Mouse (Mus musculus): ENCODE data around the gene Ptpn18.
"Not testable (repeated sequence)": the region's sequence is repeated elsewhere in the genome, so short reads cannot be mapped to it uniquely, and the experiment has no call there.

Ptpn18 gene

DNA sequence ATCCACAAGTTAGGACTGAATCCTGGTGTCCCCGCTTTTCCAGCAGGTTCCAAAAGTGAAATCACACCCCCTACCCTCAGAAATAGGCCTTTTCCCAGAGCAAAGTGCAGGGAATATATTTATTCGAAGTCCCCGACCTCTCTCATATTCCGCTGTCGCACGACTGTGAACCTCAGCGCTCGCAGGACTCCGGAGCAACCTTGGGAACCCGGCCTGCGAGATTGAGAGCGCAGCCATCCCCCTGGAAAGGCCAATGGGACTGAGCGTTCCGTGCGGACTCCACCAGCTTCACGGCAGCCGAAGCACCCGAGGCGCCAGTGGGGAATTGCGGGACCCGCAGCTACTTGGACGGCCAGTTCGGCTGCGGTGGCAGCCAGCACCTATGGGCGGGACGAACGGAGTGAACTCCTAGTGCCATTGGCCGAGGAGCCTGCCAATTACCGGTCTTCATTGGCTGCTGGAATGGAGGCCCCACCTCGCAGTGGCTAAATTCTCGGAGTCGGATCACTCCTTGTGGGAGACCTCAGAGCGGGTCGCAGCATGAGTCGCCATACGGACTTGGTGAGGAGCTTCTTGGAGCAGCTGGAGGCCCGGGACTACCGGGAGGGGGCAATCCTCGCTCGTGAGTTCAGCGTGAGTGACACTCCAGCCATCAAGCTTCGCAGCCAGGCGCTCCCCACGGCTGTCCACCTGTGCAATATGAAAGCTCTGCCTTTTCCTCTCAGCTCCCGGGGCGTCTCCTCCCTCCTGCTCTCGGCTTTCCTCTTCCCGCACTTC lies at the start of gene Ptpn18:
TSS of gene Ptpn18 (plus strand) at position 479 of the 777 bp plus-strand sequence.
- peak; percentile 93 for DNase-seq

DNA sequence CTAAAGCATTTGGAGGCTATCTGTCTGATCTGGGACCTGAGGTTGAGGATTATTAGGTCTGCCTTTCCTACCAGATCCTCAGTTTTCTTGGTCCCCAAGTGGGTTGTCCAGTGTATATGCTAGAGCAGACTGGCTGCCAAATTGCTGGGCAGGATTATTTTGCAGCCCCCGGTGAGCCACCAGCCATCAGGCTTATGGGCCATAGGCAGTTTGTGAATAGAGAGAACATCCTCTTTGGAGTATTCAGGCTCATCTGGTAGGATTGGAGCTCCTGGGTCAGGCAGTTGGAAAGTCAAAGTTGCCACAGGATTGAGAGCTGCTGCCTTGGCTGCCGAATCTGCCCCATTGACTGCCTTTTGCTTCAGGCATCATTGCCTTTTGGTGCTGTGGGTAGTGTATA lies 31.1 kb upstream of the Ptpn18 start:
- DNase-seq, result no peak

DNA sequence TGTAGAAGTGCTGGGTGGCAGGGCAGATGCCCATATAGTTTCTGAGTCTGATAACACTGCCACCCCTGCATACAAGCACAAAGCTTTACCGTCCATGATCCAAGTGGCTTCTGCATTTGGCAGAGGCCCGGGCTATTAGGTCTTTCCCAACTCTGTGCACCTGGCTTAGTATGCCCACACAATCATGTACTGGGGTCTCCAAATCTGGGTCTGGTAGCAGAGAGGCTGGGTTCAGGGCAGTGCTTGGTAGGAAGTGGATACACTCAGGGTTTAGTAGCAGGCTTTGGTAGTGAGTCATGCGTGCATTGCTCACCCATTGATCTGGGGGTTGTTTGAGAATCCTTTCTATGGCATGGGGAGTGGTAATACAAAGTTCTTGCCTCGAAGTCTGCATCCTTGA lies 30.3 kb upstream of the Ptpn18 start:
- no peak for DNase-seq

DNA sequence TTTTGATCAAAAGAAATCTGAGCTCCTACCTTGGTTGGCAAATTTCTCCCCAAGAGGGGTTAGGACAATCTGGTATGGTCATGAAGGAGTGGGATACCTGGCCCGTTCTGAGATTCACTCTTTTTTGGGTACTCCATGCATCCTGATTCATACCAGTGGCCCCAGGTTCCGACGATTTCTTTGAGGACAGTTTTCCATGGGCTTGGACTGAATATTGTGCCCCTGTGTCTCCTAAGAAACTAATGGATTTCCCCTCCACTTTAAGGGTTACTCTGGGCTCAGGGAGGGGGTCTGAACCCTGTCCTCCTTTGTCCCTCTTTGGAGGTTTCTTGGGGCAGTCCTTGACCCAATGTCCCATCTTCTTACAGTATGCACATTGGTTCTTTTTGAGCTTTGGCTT lies 28.6 kb upstream of the Ptpn18 start:
- DNase-seq, result no peak

DNA sequence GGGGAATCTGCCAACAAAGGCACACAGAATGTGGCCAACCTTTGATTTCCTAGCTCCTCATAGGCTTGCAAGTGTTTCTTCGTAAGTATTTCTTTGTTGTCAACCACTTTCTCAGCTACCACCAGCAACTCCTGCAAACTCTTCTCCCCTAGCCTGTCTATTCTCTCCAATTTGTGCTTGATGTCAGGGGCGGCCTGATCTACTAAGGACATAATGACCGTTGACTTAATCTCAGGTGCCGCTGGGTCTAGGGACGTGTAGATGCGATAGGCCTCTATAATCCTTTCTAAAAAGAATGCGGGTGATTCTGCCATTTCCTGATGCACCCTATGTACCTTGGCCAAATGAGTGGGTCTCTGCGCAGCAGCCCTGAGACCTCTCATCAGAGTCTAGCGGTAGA lies 28.1 kb upstream of the Ptpn18 start:
- no peak for DNase-seq

DNA sequence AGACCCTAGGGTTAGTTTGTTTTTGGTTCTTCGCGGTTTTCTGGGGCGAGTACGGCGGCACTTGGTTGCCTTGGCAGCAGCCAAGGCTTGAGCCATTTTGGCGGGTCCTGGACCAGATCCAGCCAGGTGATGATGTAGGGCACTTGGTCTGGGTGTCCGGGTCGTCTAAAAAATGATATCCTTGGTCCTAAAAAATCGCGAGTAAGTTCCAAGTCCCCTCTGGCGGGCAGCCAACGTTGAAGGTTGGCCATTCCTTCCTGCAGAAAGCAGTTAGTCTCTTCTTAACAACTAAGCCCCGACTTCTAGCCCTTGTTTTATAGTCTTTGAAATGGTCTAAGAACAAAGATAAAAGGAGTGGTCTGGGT lies 27.2 kb upstream of the Ptpn18 start:
- no peak for DNase-seq

DNA sequence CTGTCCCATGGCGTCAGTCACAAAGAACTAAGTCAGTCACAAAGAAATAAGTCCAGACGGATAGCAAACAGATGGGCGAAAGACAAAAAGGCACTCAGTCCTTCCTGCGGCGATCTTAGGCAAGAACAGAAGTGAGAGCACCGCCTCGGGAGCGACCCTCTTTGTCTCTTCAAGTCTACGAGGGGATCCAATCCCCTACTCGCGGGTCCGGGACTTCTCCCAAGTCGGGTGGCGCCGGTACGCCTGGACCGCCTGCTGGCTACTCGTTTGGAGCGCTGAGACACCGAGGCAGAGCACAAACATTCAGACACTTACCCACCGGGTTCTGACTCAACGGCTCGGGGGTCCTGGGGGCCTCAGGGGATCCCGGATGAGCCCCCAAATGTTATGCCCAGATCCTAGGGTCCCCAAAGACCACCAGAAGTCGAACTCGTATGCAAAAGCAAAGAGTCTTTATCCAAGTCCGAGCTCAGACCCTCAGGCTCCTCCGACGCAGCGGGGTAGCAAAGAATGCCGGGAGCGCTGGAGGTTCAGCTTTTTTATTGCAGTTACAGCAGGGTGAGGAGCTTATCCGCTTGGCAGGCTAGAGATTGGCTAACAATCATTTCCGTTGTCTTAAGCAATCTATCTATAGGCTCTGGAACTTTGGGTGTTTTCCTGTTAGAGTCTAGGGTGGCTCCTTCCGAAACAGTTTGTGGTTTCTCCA lies 26.6 kb upstream of the Ptpn18 start:
- peak; percentile 47 for DNase-seq

DNA sequence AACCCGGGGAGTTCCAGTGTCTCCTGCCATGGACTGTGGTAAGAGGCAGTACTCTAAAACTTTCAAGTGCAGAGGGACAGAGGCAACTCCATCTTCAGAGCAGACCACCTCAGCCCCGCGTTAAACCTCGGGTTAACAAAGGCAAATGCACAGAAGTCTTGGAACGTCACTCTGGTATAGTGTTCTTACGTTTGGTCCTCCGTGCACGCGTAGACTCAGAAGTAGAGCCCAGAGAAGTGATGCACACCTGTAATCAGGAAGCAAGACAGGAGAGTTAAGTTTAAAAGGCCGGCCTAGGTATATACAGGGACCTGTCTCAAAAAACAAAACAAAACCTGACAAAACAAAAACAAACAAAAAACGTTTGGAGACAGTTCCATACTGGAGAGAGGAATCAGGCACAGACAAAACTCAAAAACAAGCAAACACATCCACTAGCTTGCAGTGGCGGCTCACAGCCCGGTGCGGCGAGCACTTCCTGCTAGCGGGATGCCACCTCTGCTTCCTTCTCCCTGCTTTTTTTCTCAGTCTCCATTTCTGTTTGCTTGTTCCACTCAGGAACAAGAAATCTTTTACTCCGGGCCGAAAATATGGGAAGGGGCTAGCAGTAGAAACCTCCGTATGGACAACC lies 25.6 kb upstream of the Ptpn18 start:
- peak; percentile 46 for DNase-seq

DNA sequence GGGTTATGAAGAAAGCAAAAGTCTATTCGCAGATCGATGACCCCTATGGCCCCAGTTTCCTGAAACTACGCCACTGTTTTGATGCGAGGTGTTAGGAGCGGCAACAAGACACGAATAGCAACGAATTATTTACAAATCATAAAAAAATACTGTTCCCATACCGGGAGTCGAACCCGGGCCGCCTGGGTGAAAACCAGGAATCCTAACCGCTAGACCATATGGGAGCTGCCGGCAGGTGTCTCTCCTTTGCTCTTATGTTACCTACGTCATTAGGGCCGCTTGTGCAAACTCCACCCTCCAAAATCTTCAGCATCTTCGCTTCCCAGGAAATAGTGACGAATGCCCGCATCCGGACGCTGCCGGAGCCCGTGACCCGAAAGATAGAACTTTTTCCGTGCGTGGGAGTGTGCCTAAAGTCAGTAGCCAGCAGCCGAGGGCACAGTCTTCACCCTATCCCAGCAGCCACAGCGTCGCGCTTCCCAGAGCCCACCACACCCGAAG lies 24.9 kb upstream of the Ptpn18 start:
- peak; percentile 89 for DNase-seq

DNA sequence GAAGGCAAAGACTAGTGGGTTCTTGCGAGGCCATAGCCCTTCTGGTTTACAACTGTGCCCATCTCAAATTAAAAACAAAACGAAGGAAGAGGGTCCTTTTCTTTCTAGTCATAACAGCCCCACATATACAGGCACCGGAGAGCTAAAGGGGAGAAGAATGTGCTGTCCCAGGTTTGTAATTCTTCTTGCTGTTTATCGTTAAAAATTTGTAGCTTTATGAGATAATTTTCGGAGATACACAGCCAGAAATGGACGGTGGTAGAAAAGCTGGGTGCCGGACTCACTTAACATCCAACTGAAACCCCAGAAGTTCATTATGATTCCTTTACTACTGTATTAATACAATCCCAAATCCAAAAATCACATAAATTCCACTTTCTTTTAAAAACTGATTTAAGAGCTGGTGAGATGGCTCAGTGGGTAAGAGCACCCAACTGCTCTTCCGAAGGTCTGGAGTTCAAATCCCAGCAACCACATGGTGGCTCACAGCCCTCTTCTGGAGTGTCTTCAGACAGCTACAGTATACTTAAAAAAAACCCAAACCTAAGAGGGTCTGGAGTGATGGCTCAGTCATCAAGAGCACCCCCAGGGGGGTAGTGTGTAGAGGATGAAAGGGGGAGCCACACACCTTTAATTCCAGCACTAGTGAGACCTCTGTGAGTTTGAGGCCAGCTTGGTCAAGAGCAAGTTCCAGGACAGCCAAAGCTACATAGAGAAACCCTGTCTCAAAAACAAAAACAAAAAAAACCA lies 24.0 kb upstream of the Ptpn18 start:
- no peak for DNase-seq

DNA sequence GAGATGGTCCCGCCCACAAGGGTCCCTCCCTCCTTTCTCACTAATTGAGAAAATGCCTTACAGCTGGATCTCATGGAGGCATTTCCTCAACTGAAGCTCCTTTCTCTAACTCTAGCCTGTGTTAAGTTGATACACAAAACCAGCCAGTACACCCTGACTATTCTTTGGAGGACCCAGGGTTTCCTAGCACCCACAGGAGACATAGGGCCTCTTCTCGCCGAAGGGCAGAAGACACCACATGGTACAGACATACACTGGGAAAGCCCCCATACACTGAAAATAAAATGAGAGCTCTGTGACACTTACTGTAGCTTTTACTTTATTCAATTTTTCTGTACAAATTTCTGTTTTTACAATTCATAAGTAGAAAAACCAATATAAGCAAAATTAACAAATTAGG lies 23.2 kb upstream of the Ptpn18 start:
- no peak for DNase-seq

DNA sequence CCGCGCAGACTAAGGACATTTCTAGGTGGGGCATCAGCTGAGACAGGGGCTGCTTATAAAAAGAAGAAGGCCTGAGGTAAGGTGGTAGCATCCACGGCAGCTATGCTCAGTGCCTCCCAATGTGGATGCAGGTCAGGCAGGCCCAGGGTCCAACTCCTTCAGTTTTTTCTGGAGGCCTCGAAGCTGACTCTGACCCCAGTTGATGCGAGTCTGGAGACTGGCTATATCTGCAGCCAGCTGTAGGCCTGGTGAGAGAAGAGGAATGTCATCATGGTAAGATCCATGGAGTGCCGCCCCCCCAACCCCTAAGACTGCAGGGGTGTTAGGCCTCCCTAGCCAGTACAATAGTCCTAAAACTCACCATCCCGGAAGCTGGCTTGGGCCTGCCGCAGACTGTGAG lies 22.2 kb upstream of the Ptpn18 start:
- not testable (repeated sequence) for DNase-seq

DNA sequence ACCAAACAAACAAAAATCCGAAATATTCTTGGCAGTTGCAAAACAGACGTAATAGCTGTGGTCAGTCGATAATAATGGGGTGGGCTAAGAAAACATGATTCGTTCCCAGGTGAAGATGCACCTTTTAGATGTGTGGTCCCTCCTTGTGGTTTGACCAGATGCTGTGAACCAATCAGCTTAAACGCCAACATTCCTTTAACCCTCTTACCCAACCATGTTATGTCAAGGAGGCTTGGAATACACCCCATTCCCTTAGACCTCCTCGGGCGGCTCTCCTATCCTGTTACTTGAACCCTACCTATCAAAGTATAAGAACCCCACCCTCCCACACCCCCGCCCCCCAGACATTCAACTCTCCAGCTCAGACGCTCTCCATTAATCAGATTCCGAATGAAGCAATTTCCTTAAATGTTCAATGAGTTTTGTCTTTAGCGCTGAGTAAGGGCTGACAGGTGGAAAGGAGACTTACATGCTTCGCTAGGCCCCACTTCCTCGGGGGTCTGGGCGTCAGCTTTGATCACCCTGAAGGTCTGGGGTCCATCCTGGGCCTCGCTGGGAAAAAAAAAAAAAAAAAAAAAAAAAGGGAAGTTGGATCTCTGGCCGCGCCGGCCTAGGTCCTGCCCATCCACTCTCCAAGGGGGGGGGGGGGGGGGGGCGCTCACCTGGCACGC lies 21.0 kb upstream of the Ptpn18 start:
- no peak for DNase-seq

DNA sequence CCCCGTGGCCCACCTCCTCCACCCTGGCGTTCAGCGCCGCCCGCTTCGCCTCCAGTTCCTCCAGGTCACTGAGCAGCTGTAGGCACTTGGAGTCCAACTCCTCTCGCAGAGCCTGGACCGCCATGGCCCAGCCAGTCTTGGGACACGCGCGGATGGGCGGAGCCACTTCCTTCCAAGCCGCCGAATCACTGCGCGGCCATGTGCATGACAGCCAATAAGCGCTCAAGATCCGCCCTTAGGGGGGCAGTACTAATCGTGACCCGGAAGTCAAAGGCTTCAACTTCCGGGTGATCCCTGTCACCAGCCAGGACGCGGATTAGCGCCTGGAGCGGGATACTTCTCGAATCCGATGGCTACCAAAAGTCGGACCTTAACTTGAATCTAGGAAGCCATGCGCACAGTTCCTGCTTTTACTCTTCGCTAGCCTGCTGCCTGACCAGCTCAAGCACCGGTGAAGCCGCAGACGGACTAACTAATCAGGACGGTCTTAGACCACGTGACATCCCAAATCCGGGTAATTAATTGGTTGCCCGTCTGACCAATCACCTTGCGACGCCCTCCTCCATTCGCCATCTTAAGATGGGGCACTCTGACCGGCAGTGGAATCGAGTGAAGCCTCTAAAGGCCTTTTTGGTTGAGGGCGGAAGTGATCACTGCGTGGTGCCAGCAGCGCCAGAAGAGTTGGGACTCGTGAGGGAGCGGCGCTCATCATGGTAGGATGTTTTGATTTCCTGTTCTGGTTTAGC lies 20.2 kb upstream of the Ptpn18 start, which contains the start of the genes Ccdc115 and Imp4:
TSS of gene Ccdc115 (minus strand) at position 458 of the 746 bp plus-strand sequence.
TSS of gene Imp4 (plus strand) at position 637 of the 746 bp plus-strand sequence.
- DNase-seq, result peak; percentile 93

DNA sequence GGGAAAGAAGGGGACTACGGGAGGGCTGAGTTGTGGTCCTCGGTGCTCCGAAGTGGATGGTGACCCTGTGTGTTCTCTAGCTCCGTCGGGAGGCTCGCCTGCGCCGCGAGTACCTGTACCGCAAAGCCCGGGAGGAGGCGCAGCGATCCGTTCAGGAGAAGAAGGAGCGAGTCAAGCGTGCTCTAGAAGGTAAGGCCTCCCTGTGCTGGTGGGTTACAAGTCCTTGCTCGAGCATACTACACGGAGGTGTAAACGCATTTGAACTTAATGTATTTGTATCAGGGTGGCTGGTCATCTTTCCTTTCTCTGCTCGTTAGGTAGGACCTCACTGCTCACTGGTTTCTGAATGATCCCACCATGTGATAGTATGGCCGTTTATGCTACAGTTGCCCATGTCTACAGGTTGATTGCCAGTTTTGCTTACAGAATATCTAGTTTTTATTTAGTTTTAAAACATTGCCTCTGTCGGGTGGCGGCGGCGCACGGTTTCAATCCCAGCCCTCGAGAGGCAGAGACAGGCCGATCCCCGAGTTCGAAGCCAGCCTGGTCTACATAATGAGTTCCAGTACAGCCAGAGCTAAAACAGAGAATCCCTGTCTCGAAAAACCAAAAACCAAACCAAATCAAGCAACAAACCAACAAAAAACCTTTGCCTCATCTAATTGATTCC lies 19.5 kb upstream of the Ptpn18 start:
- no peak for DNase-seq

DNA sequence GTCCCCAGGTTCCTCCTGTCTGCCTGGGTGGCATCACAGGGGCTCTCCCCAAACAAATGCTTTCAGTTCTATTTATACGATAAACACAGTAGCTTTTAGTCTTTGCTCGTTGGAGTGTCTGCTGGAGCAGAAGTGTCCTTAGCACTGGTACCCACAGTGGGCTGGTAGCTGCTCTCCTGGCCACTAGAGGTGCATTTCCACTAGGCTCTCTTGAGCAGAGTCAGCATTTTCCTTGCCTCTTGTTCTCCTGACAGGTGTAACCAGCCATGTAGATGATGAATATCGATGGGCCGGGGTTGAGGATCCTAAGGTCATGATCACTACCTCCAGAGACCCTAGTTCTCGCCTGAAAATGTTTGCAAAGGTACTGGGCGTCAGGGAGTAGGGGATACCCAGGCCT lies 16.4 kb upstream of the Ptpn18 start:
- no peak for DNase-seq

DNA sequence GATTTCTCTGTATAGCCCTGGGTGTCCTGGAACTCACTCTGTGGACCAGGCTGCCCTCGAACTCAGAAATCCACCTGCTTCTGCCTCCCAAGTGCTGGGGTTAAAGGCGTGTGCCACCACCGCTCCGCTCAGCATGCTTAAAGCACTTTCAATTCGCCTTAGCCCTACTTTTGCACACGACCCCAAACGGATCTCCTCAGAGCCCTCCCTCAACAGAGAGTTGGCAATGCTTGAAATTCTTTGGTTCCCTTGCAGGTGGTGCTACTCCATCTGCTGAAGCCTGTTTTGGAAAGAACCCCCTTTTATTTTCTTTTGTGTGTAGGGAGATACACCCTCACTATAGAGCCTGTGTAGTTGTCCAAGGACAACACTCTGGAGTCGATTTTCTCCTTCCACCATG lies 1.1 kb upstream of the Ptpn18 start:
- DNase-seq, result no peak

DNA sequence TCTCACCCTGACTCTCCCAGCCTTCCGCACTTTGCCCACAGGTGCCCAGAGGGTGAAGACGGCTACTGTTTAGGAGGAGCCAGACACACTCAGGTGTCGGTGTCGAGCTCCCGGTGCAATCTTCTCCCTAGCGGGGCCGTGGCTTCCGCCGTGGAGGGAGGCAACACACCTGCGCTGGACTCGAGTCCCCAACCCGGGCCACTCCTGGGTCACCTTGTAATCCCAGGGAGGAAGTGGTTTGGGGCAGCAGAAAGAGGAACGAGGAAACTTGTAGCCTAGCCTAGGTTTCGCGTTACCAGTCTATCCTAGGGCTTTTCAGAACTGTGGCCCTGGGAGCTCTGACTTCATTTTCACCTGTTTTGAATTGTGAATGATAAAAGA lies 489 bp downstream of the Ptpn18 start:
- no peak for DNase-seq

DNA sequence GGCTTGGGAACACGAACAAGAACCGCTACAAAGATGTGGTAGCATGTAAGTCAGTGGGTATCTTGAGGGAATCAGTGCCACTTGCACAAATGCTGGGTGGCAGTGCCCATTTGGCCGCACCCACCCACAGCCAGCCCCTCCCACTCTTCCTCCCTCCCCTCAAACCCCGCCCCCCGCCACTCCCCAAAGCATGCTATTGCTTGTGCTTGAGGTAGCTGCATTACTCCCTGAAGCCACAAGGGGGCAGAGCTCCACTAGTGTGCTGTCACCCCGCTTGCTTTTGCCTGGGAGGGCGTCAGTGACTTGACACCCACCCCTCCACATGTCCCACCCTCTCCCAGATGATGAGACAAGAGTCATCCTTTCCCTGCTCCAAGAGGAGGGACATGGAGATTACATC lies 3.2 kb downstream of the Ptpn18 start:
- DNase-seq, result peak; percentile 81

DNA sequence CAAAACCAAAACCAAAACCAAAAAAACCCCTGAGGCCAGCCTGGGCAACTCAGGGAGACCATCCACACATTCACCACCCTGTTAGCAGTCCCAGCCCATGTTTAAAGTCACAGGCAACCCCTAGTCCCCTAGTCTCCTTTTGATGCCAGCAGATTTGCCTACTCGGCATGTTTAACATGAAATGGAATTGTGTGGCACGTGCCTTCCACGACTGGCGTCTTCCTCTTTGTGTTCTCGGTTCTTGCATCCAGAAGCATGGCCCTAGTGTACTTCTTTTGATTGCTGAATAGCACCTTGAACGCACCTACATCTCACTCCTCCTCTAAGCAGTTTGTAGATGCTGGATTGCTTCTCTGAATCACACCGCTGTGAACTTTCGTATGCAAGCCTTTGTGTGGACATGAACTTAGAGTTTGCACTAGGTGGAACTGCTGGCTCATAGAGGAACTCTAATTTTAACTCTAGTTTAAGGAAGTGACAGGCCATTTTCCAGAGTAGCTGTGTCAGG lies 4.8 kb downstream of the Ptpn18 start:
- DNase-seq, result no peak

DNA sequence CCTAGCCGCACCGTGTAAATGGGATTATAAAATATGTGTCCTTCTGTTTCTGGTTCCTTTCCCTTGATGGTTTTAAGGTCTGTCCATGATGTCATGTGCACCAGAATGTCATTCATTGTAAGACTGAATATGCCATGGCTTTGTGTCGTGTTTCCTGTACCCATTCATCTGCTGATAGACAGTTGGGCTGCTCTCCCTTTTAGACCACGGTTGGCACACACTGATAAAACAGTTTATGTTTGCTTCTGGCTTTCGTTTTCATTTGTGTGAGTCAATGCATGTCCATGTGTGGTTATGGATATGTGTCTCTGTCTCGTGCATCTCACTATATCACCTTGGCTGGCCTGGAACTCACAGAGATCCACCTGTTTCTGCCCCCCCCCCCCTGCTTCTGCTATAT lies 5.9 kb downstream of the Ptpn18 start:
- no peak for DNase-seq

All from thymus, postnatal 25 days (tissue).